Mouse (Mus musculus): ENCODE results near the gene Zp1.

Gene Zp1

DNA sequence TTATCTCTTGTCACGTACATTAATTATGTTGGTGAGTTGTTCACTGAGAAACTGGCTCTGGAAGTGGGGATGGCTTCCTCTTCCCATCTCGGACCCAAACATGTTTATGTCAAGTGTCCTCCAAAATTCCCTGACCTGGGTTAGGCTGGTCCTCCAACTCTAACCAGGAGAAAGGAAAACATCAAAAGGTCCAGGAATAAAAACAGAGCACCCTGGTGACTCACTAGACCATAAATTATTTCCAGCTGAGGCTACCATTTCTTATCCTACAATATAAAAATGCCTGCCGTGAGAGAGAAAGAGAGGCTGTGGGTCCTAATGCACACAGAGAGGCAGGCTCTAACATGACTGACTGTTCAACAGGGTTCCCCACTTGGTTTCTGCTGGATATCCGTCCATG is 3.8 kb upstream of the Zp1 start:
- no peak for DNase-seq (ENCODE audit: low spot score)

DNA sequence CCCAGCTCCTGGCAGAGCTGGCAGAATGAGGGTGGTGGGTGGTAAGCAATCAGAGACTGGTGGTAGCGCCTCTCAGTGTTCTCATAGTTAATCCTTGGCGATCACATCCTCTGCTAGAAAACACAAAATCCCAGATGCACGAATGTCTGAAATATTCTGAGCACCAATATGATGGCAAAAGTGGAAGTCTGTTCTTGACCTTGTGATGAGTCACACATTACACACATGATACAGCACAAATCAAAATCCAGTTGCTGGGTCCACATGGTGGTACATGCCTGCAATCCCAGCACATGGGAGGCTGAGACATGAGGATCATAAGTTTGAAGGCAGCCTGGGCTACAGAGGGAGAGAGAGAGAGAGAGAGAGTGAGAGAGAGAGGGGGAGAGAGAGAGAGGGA is 626 bp upstream of the Zp1 start:
- no peak for DNase-seq (ENCODE audit: low spot score)

DNA sequence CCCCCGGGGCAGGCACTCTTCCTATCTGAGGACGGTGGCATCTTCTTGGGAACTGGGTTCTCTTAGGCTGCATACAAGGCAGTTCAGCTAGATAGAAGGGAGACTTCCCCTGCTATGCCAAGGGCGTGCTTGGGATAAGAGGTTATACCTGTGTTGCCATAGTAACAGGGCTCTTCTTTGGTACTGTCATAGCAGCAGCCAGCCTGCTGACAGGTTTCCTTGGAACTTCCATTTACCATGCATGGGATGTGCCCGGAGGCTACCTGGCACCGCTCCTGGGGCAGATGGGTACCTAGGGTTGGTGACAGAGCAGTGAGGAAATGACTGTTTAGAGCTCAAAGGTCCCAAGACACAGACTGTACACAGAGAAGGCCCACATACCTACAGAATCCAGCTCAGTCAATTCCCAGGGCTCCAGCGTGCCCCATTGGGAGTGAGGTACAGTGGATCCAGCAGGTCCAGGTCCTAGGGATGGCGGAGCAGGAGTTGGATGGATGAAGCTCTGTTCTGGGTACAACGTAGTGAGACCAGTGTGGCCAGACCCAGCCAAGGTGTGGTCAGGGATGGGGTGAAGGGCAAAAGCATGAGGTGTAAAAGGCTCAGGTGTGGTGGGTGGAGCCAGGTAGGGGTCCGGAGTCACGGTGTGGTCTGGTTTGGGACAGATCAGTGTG is 2.0 kb downstream of the Zp1 start:
- no peak for DNase-seq (ENCODE audit: low spot score)

DNA sequence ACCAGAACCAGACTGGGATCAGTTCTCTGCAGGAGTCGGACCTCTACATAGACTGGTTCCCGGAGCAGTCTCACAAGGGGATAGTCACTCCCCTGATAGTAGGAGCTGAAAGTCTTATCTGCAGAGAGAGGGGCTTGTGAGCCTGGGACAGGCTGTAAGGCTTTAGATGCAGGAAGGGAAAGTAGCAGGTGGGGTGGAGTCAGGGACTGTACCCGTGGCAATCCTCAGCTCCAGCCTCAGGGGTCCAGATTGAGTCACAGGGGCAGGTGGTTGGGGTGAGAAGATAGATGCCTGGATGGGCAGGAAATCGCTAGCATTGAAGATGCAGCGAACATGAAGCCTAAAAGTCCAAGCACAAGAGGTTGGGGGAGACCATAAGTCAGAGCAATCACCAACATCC is 3.9 kb downstream of the Zp1 start:
- no peak for DNase-seq (ENCODE audit: low spot score)

DNA sequence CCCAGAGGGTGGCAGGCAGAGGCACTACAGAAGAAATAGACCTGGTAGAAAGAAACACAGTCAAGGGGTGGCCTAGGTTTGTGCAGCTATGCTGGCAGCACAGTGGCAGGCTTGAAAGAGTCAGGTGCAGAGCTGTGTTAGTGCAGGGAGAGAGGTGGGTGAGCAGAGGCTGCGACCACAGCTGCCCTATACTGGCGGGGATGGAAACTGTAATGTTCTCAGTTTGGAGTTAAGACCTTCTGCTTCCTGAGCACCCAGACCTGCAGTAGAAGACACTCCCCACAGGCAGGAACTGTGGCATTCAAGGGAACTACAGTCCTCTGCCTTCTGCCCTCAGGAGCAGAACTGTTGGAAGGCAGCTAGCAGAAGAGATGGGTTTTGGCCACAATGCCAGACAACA is 5.6 kb downstream of the Zp1 start:
- no peak for DNase-seq (ENCODE audit: low spot score)

DNA sequence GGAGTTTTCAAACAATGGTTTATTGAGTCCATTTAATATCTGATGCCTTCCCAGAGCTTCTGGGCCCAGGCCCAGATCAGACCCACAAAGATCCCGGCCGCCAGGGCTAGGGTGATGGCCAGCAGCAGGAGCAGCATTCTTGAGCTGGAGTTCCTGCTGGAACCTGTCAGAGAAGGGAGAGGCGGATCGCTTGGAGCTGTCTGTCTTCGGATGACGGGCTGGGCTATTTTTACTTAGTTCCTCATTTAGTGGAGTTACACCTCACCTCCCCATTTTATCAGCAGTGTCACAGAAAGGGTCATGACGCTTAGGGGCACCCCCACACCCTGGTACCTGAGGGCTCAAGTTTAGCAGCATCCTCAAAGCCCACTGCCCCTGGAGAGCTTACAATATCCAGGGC is 6.1 kb downstream of the Zp1 start:
- DNase-seq (ENCODE audit: low spot score), result no peak

DNA sequence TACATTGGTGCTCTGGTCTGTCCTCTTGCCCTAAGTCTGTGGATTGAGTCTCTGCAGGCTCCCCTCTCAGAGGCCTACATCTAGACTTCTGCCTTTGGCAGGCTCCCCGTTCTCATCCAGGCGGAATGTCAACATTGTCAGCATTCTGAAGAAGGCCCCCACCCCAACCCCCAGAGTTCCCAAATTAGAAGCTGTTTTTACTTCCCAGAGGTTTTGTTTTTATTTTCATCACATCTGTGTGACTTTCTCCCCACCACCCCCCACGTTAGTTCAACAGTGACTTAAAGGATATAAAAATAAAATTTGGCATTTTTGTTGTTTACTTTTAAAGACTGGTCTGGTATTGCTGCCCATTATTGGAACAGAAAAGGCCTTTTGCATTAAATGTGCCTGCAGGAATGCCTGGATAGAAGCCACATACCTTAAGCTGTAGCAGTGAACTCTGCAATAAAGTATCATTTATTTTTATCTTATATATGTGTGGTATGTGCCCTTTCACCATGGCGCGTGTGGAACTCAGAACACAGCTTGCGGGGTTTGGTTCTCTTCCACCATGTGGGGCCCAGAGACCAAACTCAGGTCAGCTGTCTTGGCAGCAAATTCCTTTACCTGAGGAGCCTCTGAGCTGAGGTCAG is 11.2 kb downstream of the Zp1 start:
- no peak for DNase-seq (ENCODE audit: low spot score)

DNA sequence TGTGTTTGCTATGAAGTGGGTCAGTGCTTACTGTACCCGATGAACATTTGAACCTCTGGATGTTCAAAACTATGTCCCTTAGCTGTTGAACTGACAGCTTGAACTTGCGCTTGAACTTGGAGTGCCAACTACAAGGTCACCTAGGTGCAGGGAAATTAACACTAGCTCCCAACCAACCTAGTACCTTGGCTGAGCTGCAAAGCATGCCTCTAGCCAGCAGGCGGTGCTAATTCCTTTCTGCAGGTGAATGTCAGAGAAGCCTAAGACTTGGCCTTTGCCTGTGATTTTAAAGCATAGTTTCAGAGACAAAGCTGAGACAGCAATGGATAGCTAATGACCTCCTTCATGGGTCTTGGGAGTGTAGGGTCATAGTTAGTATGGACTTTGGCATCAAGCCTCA is 12.5 kb downstream of the Zp1 start:
- peak; percentile 47 for DNase-seq (ENCODE audit: low spot score)

DNA sequence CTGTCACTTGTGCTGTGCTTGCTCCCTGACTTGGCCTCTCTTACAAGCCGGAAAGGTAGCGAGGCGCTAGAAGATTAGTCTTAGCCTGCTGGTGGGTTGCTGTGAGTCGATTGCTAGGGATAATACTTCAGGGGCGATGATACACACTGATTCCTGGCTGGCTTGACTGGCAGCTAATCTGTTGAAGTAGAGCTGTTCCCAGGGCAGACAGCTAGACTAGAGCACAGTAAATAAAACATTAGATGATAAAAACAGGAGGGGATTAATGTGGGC is 14.8 kb downstream of the Zp1 start:
- no peak for DNase-seq (ENCODE audit: low spot score)

DNA sequence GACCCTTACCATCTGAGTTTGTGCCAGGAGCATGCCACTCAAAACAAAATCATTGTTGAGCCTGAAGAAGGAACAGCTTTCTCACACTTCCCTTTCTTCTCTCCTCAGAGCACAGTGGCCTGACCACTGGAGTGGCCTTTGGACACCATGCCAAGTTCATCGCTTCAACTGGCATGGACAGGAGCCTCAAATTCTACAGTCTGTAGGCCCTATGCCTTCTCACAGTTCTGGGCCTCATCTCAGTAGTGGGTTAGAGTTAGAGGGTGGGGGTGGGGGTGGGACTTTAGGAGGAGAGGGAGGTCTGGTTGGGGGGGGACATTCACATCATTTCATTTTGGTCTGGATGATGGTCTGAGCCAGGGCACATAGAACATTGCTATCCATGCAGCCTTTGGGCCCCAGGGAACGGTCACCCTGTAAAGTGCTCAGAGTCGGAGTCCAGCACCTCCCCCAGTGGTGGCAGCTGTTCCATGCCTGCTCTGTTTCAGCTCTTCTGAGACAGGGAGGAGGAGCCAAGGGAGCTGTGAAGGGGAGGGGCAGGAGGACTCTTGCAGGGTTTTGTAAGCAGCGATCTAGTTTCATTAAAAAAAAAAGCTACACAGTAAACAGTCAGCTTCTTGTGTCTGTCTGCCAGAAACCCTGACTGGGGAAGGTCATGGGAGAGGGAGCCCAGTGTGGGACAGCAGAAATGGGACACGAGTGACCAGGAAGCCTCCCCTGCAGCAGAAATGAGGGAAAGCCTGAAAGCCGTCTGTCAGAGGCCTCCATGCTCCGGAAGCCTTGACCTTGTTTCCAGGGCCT is 15.3 kb downstream of the Zp1 start:
- DNase-seq (ENCODE audit: low spot score), result no peak

DNA sequence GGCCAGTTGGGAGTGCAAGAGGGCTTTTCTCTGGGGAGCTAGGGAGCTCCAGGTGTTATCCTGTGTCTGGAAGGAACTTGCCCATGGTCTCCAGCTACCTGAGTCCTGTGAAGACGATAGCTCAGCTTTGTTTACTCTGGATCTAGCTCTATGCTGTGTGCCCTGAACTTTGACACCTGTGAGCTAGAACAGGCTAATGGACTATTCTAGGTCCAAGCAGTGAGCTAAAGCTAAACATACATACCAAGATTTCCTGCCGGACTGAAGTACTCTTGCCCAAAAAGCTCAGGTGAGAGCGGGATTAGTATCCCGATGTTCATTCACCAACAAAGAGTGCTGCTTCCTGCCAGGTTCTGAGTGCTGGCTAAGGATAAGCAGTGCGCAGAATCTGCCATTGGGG is 15.9 kb downstream of the Zp1 start:
- no peak for DNase-seq (ENCODE audit: low spot score)

DNA sequence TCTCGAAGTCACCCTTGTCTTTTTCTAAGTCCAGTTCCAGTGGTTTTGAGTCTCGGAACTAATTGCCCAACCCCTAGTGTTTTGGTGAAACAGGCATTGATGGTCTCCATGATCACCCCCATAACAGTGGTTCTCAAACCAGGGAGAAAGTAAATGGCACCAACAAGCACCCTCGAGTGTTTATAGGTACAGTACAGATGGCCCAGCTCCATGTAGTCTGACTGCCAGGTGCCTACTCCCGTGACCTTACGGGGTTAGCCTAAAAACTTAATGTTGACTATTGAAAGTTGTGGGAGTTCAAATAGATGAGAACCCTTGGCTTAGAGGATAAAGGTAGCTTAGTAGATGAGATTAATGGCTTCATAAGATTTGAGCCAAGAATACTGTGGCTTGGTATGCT is 19.4 kb downstream of the Zp1 start:
- no peak for DNase-seq (ENCODE audit: low spot score)

DNA sequence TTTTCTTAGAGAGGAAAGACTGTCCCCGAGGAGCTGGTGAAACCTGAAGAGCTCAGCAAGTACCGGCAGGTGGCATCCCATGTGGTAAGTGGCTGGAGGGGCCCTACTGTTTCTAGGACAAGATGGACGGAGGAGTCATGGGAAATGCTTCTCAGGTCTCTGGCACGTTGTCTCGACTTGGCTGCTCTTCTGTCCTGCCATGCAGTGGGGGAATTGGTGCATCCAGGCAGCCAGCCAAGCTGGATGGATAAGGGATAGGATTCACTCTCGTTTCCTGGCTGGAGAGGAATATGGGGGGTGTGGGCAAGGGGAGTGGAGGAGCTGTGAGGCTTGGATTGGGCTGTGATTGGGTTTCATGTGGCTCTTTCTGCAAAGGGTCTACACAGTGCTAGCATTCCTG is 20.1 kb downstream of the Zp1 start:
- DNase-seq (ENCODE audit: low spot score), result no peak

DNA sequence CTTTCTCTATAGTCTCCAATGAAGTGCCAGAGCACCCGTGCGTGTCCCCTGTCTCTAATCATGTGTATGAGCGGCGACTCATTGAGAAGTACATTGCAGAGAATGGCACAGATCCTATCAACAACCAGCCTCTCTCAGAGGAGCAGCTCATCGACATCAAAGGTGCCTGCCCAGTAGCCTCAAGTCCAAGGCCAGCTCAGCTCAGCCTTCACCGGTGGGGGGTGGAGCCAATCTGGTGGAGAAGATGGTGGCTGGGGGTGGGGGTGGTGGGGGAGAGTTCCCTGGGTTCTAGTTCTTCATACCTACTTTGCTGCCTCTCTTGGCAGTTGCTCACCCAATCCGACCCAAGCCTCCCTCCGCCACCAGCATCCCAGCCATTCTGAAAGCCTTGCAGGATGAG is 22.9 kb downstream of the Zp1 start:
- DNase-seq (ENCODE audit: low spot score), result no peak

DNA sequence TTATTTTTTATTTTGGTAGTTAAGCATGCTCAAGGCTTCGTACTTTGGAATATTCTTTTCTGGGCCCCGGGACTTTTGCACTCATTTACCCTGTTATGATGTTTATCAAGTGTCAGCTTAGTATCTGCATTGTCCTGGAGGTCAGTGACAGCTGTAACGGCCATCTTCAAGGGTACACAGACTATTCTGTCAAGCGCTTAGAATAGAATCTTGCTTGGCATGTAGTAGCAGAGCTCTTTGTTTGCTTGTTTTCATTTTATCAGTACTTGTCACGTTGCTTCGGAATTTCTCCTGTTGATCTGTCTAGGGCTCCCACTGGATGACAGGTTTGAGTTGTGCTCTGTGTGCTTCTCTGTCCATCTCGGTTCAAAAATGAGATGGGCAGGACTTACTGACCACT is 23.6 kb downstream of the Zp1 start:
- DNase-seq (ENCODE audit: low spot score), result no peak

DNA sequence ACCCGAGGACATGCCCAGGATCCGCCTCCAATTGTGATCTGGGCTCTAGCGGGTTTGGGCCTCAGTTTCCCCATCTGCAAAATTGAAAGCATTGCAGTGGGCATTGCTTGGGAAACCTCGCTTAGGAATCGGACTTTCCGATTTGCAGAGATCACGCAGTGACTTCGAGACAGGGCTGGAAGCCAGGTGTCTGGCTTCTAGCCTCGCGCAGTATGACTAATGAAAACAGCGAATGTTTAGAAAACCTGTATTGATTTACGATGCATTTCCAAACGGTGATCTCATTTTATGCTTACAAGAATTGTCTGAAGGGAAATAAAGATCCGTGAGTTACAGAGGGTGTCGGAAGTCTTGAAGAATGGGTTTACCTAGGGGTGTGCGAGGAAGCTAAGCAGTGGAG is 24.7 kb downstream of the Zp1 start:
- DNase-seq (ENCODE audit: low spot score), result peak; percentile 39

DNA sequence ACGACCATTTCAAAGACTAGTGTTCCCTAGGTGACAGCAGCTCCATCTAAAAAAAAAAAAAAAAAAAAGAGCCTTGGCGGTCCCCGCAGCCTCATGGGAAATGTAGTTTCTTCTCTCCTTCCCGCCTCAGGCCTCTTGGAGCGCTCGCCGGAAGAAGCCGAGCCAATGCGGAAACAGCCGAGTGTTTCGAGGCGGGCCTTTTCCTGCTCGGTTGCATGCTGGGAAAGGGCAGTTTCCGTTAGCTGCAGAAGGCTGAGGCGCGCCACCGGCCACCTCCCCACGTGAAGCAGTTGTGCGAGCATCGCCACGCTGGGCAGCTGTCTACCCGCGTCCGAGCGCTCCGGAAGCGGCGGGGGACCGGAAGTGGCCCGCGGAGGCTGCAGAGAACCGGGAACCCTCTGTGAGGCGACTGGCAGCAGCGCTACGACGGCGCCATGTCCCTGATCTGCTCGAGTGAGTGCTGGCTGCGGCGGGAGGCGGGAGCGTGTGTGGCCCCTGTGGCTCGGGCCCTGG is 25.4 kb downstream of the Zp1 start, which contains the start of gene Prpf19:
Prpf19 (plus strand) TSS at position 216 of the 513 bp plus-strand sequence.
- DNase-seq (ENCODE audit: low spot score), result peak; percentile 95

DNA sequence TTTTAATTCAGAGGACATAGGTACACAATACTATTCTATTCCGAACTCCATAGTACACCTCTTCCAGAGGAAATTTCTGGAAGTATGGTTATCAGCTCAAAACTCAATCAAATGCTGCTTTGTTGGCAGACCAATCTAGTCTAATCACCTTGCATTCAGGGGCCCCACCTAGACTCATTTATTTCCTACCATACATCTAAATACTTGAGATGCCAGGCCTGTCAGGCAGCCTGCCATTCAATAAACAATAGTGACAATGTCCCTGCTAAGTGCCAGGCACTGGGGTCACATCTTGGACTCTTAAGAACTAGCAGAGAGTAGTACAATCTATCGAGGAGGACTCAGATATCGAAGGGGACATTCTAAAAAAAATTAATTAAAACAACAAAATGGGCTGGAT is 28.2 kb downstream of the Zp1 start:
- no peak for DNase-seq (ENCODE audit: low spot score)

DNA sequence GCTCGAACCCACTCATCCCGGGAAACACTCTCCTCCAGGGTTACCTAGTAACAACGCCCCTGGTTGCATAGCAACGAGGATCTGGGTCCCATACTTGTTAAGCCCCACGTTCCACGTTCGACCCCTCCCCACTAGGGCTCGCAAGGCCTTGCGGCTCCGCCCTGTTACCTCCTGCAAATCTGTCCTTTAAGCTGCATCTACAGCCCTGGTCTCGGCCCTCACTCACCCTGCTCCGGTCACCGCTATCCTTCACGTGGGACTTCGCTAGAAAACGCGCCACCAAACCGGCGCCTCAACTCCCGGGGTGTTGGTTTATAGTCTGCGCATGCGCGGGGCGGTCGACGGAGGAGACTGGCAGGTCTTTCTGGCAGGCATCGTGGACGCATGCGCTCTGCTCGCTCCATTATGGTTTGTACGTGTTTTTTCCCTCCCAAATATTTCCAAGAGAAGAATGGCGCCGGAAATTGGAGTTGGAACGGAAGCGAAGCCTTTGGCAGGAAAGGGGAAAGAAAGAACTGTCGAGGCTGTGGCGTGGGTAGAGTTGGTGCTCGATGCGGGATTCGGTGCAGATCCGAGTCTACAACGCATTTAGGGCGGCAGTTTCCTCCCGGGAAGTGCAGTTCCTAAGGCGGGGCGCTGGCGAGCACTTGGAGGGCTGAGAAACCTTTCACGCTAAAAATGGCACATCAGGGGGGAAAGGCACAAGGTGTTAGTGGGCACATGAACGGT is 38.8 kb downstream of the Zp1 start, which contains the start of gene Tmem109:
Tmem109 (minus strand) TSS at position 576 of the 729 bp plus-strand sequence.
- peak; percentile 91 for DNase-seq (ENCODE audit: low spot score)

DNA sequence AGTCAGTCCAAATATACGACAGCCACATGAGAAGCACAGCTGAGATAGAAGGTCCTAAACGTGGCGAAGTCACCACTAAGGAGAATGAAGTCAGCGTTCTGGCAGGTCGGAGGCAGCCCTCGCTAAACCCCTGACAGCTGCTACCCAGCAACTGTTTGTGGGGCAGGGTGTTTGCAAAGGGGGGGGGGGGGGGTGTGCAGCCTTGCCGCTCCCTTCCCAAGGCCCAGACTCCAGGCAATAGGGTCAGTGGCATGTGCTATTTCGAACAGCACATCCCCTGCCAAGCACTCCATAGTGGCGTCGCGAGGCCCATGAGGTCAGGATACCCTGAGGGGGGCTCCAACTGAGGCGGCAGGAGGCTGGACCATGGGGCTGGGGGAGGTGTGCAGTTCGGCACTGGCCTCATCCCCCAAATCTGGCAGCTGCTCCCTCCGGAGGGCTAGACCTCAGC is 39.4 kb downstream of the Zp1 start:
- DNase-seq (ENCODE audit: low spot score), result no peak

DNA sequence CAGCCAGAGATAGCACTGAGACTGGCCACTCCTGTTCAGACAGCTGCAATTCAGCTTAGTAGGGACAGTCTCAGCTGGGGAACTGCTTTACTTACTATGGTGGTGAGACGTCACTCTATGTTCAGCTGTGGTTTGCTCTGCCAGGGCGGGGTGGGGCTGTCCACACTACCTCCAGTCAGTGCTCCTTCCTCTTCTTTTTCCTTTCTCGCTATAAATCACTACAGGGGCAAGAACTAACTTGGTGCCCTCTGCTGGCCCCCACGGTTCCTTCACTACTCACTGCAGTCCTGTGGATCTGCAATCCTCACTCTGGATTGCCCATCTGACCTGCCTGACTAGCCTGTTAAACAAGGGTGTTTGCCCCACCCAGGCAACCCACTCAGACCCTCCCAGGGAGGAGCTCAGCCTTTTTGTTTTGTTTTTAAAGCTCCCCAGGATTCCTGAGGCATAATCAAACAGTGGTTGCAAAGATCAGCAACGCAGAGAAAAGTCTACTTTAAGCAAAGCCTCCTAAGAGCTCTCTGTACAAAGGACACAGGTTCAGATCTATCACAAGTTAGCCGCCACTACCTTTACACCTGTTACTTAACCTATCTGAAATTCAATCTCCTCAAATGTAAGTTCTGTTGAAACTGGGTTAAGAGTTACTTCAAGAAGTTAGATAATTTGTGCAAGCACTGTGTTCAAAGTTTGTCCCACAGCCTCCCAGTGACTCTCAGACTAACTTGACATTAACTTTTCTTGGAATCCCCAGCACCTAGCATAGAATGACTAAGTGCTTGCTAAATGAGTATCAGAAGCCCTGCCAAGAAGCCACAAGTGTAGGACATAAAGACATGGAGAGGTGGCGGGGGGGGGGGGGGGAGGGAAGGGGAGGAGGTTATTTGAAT is 40.1 kb downstream of the Zp1 start:
- peak; percentile 51 for DNase-seq (ENCODE audit: low spot score)

All from urinary bladder, postnatal 25 days (tissue).